Mouse (Mus musculus) intestine, postnatal 0 days (tissue): ENCODE data around the gene Zbtb4. TPM values are rescaled to one million over a fixed set of nuclear protein-coding genes. Genes with fewer than 3 reads are reported as not detected.

Experiments used
- ATAC-seq: fragments of 200-750 bp; cut with Nextera tagmentation; 2 replicates; pipeline ENCODE4 v1.8.0; 2017; ENCODE audit warnings: mild to moderate bottlenecking, moderate TSS enrichment, moderate library complexity
- H3K27ac ChIP-seq: fragments of 300-500 bp; sonication (generic); 2 replicates; pipeline ENCODE4 v1.5.1; 2014; ENCODE audit warnings: mild to moderate bottlenecking, low read depth, low read length, moderate library complexity
- H3K27me3 ChIP-seq: fragments of 300-500 bp; sonication (generic); replicated peaks from 2 replicates; pipeline ENCODE4 v1.6.1; 2014; ENCODE audit warnings: low read length, mixed read lengths; ENCODE audit not compliant: control insufficient read depth, insufficient read depth
- H3K36me3 ChIP-seq: fragments of 300-500 bp; sonication (generic); 2 replicates; pipeline ENCODE4 v1.6.1; 2014; ENCODE audit warnings: mild to moderate bottlenecking, moderate library complexity; ENCODE audit not compliant: control insufficient read depth, insufficient read depth
- H3K4me1 ChIP-seq: fragments of 300-500 bp; sonication (generic); replicated peaks from 2 replicates; pipeline ENCODE4 v1.6.1; 2014; ENCODE audit warnings: antibody characterized with exemption, low read length, mixed read lengths; ENCODE audit not compliant: control insufficient read depth, insufficient read depth
- H3K4me2 ChIP-seq: fragments of 300-500 bp; sonication (generic); replicated peaks from 2 replicates; pipeline ENCODE4 v1.6.1; 2014; ENCODE audit warnings: low read depth, mild to moderate bottlenecking, moderate library complexity
- H3K4me3 ChIP-seq: fragments of 300-500 bp; sonication (generic); 2 replicates; pipeline ENCODE4 v1.5.1; 2014; ENCODE audit warnings: low read depth, low read length
- H3K9ac ChIP-seq: fragments of 300-500 bp; sonication (generic); 2 replicates; pipeline ENCODE4 v1.6.1; 2014; ENCODE audit warnings: mild to moderate bottlenecking, low read depth, low read length
- H3K9me3 ChIP-seq: fragments of 300-500 bp; sonication (generic); 2 replicates; pipeline ENCODE4 v1.6.1; 2016; ENCODE audit warnings: mixed run types; ENCODE audit not compliant: control insufficient read depth
- CTCF ChIP-seq: sonication (generic); IDR thresholded peaks from 2 replicates; pipeline ENCODE4 v1.5.1; 2016; ENCODE audit warnings: low read depth, mild to moderate bottlenecking, control low read depth, antibody characterized with exemption, moderate library complexity
- WGBS: fragments of 180-500 bp; shearing (Covaris S2); extraction: QIAGEN DNeasy Blood & Tissue Kit; methylation state at CpG from one replicate; pipeline ENCODE4 v1.1.7; 2014; 5-methylcytosine and 5-hydroxymethylcytosine counted together
- polyA plus RNA-seq: library from polyadenylated mRNA; unstranded; fragments of >200 nt; fragmentation: Nextera tagmentation; extraction: Ambion mirVana; gene quantifications from 2 replicates; pipeline ENCODE4 v1.2.1, GENCODE M21; 2015

Gene Zbtb4
- polyA plus RNA-seq, 1 experiment from 2014 or later: 2.1 TPM

- no peak overlapping the region for H3K27ac ChIP-seq
- no peak overlapping the region for H3K9ac ChIP-seq
- no peaks in the 10 kb centered on the region for H3K9me3 ChIP-seq
- H3K36me3 ChIP-seq: peaks cover 17% of the 10 kb centered on the region; the same call in 1 of the 2 replicates
- no peaks in the 10 kb centered on the region for H3K27me3 ChIP-seq
- ATAC-seq: no peak
- WGBS: 64% methylated on average over 7 of the region's 7 CpGs
- TF ChIP-seq CTCF: no peak
- no peak overlapping the region for H3K4me3 ChIP-seq
- no peaks in the 10 kb centered on the region for H3K4me1 ChIP-seq
- H3K4me2 ChIP-seq: no peak overlapping the region
Observed at GRCm38 (mm10) chr11:69778985-69779384, 13.3 kb downstream of the Zbtb4 start.

- no peak for TF ChIP-seq CTCF
- Histone ChIP-seq H3K36me3 (peaks cover 4% of the 10 kb centered on the region; the same call in 1 of the 2 replicates), H3K9ac (no peak overlapping the region), H3K27ac (no peak overlapping the region), H3K4me3 (no peak overlapping the region), H3K4me1 (0 out of 2 replicates have a peak, but pooled peaks cover 3% of the 10 kb centered on the region), H3K9me3 (no peaks in the 10 kb centered on the region), H3K4me2 (no peak overlapping the region), H3K27me3 (no peaks in the 10 kb centered on the region)
- no peak for ATAC-seq
- 47% methylated on average over 4 of the region's 4 CpGs for WGBS
Observed at GRCm38 (mm10) chr11:69781828-69782227, 16.1 kb downstream of the Zbtb4 start.

- no peak for TF ChIP-seq CTCF
- Histone ChIP-seq H3K9ac (0 out of 2 replicates have a peak overlapping the region, but pooled peaks have one; percentile 17), H3K9me3 (no peaks in the 10 kb centered on the region), H3K4me3 (peak overlapping the region; percentile 31; the same call in 1 of the 2 replicates), H3K4me2 (peak overlapping the region; percentile 57), H3K36me3 (no peaks in the 10 kb centered on the region), H3K27ac (peak overlapping the region; percentile 57), H3K27me3 (no peaks in the 10 kb centered on the region), H3K4me1 (0 out of 2 replicates have a peak, but pooled peaks cover 3% of the 10 kb centered on the region)
- 13% methylated on average over 15 of the region's 15 CpGs for WGBS
- ATAC-seq: peak; percentile 85
Observed at GRCm38 (mm10) chr11:69784793-69785272, 19.1 kb downstream of the Zbtb4 start.

GRCm38 (mm10) chr11:69787306-69787705 is 21.6 kb downstream of the Zbtb4 start:
- no peak overlapping the region for H3K9ac ChIP-seq
- WGBS: 92% methylated on average over 5 of the region's 5 CpGs
- H3K4me1 ChIP-seq: 0 out of 2 replicates have a peak, but pooled peaks cover 3% of the 10 kb centered on the region
- ATAC-seq: no peak
- no peak for TF ChIP-seq CTCF
- no peaks in the 10 kb centered on the region for H3K36me3 ChIP-seq
- H3K27me3 ChIP-seq: no peaks in the 10 kb centered on the region
- H3K9me3 ChIP-seq: no peaks in the 10 kb centered on the region
- no peak overlapping the region for H3K4me2 ChIP-seq
- no peak overlapping the region for H3K27ac ChIP-seq
- H3K4me3 ChIP-seq: no peak overlapping the region

GRCm38 (mm10) chr11:69789431-69789830 is 23.7 kb downstream of the Zbtb4 start:
- Histone ChIP-seq H3K27me3 (no peaks in the 10 kb centered on the region; the same call in 1 of the 2 replicates), H3K27ac (no peak overlapping the region), H3K4me2 (no peak overlapping the region), H3K36me3 (no peaks in the 10 kb centered on the region), H3K4me1 (no peaks in the 10 kb centered on the region), H3K4me3 (no peak overlapping the region), H3K9ac (no peak overlapping the region), H3K9me3 (no peaks in the 10 kb centered on the region)
- no peak for ATAC-seq
- 61% methylated on average over 5 of the region's 5 CpGs for WGBS
- TF ChIP-seq CTCF: no peak

GRCm38 (mm10) chr11:69791420-69791819 is 25.7 kb downstream of the Zbtb4 start:
- ATAC-seq: no peak
- Histone ChIP-seq H3K27ac (no peak overlapping the region), H3K4me1 (0 out of 2 replicates have a peak, but pooled peaks cover 5% of the 10 kb centered on the region), H3K4me3 (no peak overlapping the region), H3K9ac (no peak overlapping the region), H3K36me3 (no peaks in the 10 kb centered on the region), H3K9me3 (no peaks in the 10 kb centered on the region), H3K27me3 (no peaks in the 10 kb centered on the region; the same call in 1 of the 2 replicates), H3K4me2 (no peak overlapping the region)
- WGBS: 71% methylated on average over 5 of the region's 5 CpGs
- TF ChIP-seq CTCF: no peak
